Mouse (Mus musculus) erythroid progenitor cell, adult 5-6 weeks (primary cell): ENCODE results near the gene Olfr1137. TPM values are rescaled to one million over a fixed set of nuclear protein-coding genes. Genes with fewer than 3 reads are reported as not detected.

Experiments used
- ATAC-seq: replicated peaks from 2 replicates; pipeline ENCODE4 v1.8.0; 2016; ENCODE audit warnings: moderate number of reproducible peaks, mild to moderate bottlenecking, moderate TSS enrichment, inconsistent platforms; ENCODE audit not compliant: poor library complexity, low FRiP score, severe bottlenecking
- total RNA-seq, 2 experiments: library from RNA; stranded (forward) in 1 of 2; stranded (reverse) in 1 of 2; fragments of 150-400 nt in 1 of 2; fragments of 186-747, 209-891 nt in 1 of 2; gene quantifications; 2 replicates each; pipeline versions ENCODE4 v1.2.3 to v1.2.4; 2015 to 2017; ENCODE audit warnings: low replicate concordance in 2 of 2

Olfr1137 gene
- total RNA-seq (2015; ENCODE audit: low replicate concordance), result not detected in 2 replicates
- total RNA-seq (2017; ENCODE audit: low replicate concordance), result not detected in 2 replicates

- ATAC-seq, result no peak
Measured at GRCm38 (mm10) chr2:87713079-87713478, at the start of gene Olfr1137. TSS of gene Olfr1137 (minus strand) at chr2:87713179.

- no peak for ATAC-seq
Measured at GRCm38 (mm10) chr2:87753891-87754290, 40.9 kb upstream of the Olfr1137 start, which contains the start of gene Olfr1141. TSS of gene Olfr1141 (minus strand) at chr2:87753991.

- no peak for ATAC-seq
Measured at GRCm38 (mm10) chr2:87743452-87743851, 30.5 kb upstream of the Olfr1137 start, which contains the start of gene Olfr1140. TSS of gene Olfr1140 (plus strand) at chr2:87743752.

- ATAC-seq, result no peak
Measured at GRCm38 (mm10) chr2:87739878-87740277, 26.9 kb upstream of the Olfr1137 start, which contains the start of gene Olfr1138. TSS of gene Olfr1138 (minus strand) at chr2:87739978.

- no peak for ATAC-seq
Measured at GRCm38 (mm10) chr2:87693847-87694246, 19.1 kb downstream of the Olfr1137 start, which contains the start of gene Olfr1136. TSS of gene Olfr1136 (minus strand) at chr2:87693947.

- ATAC-seq, result no peak
Measured at GRCm38 (mm10) chr2:87673564-87673963, 39.4 kb downstream of the Olfr1137 start, which contains the start of gene Olfr1135. TSS of gene Olfr1135 (minus strand) at chr2:87673664.

Other genes with a start within 250 kb of the Olfr1137 start
- not detected in 2 replicates for gene Pramel7, start 216.1 kb downstream of the Olfr1137 start, total RNA-seq (2015; ENCODE audit: low replicate concordance)
- not detected in 2 replicates for gene Pramel7, start 216.1 kb downstream of the Olfr1137 start, total RNA-seq (2017; ENCODE audit: low replicate concordance)
- not detected in 2 replicates for gene Pramel6, start 206.6 kb downstream of the Olfr1137 start, total RNA-seq (2015; ENCODE audit: low replicate concordance)
- gene Pramel6, start 206.6 kb downstream of the Olfr1137 start, total RNA-seq (2017; ENCODE audit: low replicate concordance), result not detected in 2 replicates
- gene Olfr153, start 181.4 kb downstream of the Olfr1137 start, total RNA-seq (2015; ENCODE audit: low replicate concordance), result not detected in 2 replicates
- gene Olfr153, start 181.4 kb downstream of the Olfr1137 start, total RNA-seq (2017; ENCODE audit: low replicate concordance), result not detected in 2 replicates
- not detected in 2 replicates for gene Olfr1128, start 167.6 kb downstream of the Olfr1137 start, total RNA-seq (2015; ENCODE audit: low replicate concordance)
- gene Olfr1128, start 167.6 kb downstream of the Olfr1137 start, total RNA-seq (2017; ENCODE audit: low replicate concordance), result not detected in 2 replicates
- not detected in 2 replicates for gene Olfr1129, start 139.3 kb downstream of the Olfr1137 start, total RNA-seq (2015; ENCODE audit: low replicate concordance)
- gene Olfr1129, start 139.3 kb downstream of the Olfr1137 start, total RNA-seq (2017; ENCODE audit: low replicate concordance), result not detected in 2 replicates
- not detected in 2 replicates for gene Olfr1130, start 107.0 kb downstream of the Olfr1137 start, total RNA-seq (2015; ENCODE audit: low replicate concordance)
- not detected in 2 replicates for gene Olfr1130, start 107.0 kb downstream of the Olfr1137 start, total RNA-seq (2017; ENCODE audit: low replicate concordance)
- not detected in 2 replicates for gene Olfr1131, start 86.1 kb downstream of the Olfr1137 start, total RNA-seq (2015; ENCODE audit: low replicate concordance)
- gene Olfr1131, start 86.1 kb downstream of the Olfr1137 start, total RNA-seq (2017; ENCODE audit: low replicate concordance), result not detected in 2 replicates
- not detected in 2 replicates for gene Olfr1132, start 75.6 kb downstream of the Olfr1137 start, total RNA-seq (2015; ENCODE audit: low replicate concordance)
- not detected in 2 replicates for gene Olfr1132, start 75.6 kb downstream of the Olfr1137 start, total RNA-seq (2017; ENCODE audit: low replicate concordance)
- not detected in 2 replicates for gene Olfr1133, start 65.8 kb downstream of the Olfr1137 start, total RNA-seq (2015; ENCODE audit: low replicate concordance)
- gene Olfr1133, start 65.8 kb downstream of the Olfr1137 start, total RNA-seq (2017; ENCODE audit: low replicate concordance), result not detected in 2 replicates
- not detected in 2 replicates for gene Olfr1134, start 54.7 kb downstream of the Olfr1137 start, total RNA-seq (2015; ENCODE audit: low replicate concordance)
- gene Olfr1134, start 54.7 kb downstream of the Olfr1137 start, total RNA-seq (2017; ENCODE audit: low replicate concordance), result not detected in 2 replicates
- not detected in 2 replicates for gene Olfr1135, start 39.5 kb downstream of the Olfr1137 start, total RNA-seq (2015; ENCODE audit: low replicate concordance)
- gene Olfr1135, start 39.5 kb downstream of the Olfr1137 start, total RNA-seq (2017; ENCODE audit: low replicate concordance), result not detected in 2 replicates
- gene Olfr1136, start 19.2 kb downstream of the Olfr1137 start, total RNA-seq (2015; ENCODE audit: low replicate concordance), result not detected in 2 replicates
- gene Olfr1136, start 19.2 kb downstream of the Olfr1137 start, total RNA-seq (2017; ENCODE audit: low replicate concordance), result not detected in 2 replicates
- not detected in 2 replicates for gene Olfr1138, start 26.8 kb upstream of the Olfr1137 start, total RNA-seq (2015; ENCODE audit: low replicate concordance)
- gene Olfr1138, start 26.8 kb upstream of the Olfr1137 start, total RNA-seq (2017; ENCODE audit: low replicate concordance), result not detected in 2 replicates
- gene Olfr1140, start 30.6 kb upstream of the Olfr1137 start, total RNA-seq (2015; ENCODE audit: low replicate concordance), result not detected in 2 replicates
- not detected in 2 replicates for gene Olfr1140, start 30.6 kb upstream of the Olfr1137 start, total RNA-seq (2017; ENCODE audit: low replicate concordance)
- not detected in 2 replicates for gene Olfr1141, start 40.8 kb upstream of the Olfr1137 start, total RNA-seq (2015; ENCODE audit: low replicate concordance)
- gene Olfr1141, start 40.8 kb upstream of the Olfr1137 start, total RNA-seq (2017; ENCODE audit: low replicate concordance), result not detected in 2 replicates
- gene Olfr152, start 66.3 kb upstream of the Olfr1137 start, total RNA-seq (2015; ENCODE audit: low replicate concordance), result not detected in 2 replicates
- gene Olfr152, start 66.3 kb upstream of the Olfr1137 start, total RNA-seq (2017; ENCODE audit: low replicate concordance), result not detected in 2 replicates
- gene Olfr1143, start 87.4 kb upstream of the Olfr1137 start, total RNA-seq (2015; ENCODE audit: low replicate concordance), result not detected in 2 replicates
- gene Olfr1143, start 87.4 kb upstream of the Olfr1137 start, total RNA-seq (2017; ENCODE audit: low replicate concordance), result not detected in 2 replicates
- not detected in 2 replicates for gene Olfr1145, start 96.6 kb upstream of the Olfr1137 start, total RNA-seq (2015; ENCODE audit: low replicate concordance)
- gene Olfr1145, start 96.6 kb upstream of the Olfr1137 start, total RNA-seq (2017; ENCODE audit: low replicate concordance), result not detected in 2 replicates
- not detected in 2 replicates for gene Olfr1148, start 117.4 kb upstream of the Olfr1137 start, total RNA-seq (2015; ENCODE audit: low replicate concordance)
- gene Olfr1148, start 117.4 kb upstream of the Olfr1137 start, total RNA-seq (2017; ENCODE audit: low replicate concordance), result not detected in 2 replicates
- gene Olfr1150-ps1, start 130.8 kb upstream of the Olfr1137 start, total RNA-seq (2015; ENCODE audit: low replicate concordance), result not detected in 2 replicates
- not detected in 2 replicates for gene Olfr1150-ps1, start 130.8 kb upstream of the Olfr1137 start, total RNA-seq (2017; ENCODE audit: low replicate concordance)
- gene Olfr1151, start 142.7 kb upstream of the Olfr1137 start, total RNA-seq (2015; ENCODE audit: low replicate concordance), result not detected in 2 replicates
- not detected in 2 replicates for gene Olfr1151, start 142.7 kb upstream of the Olfr1137 start, total RNA-seq (2017; ENCODE audit: low replicate concordance)
- gene Olfr1152, start 153.3 kb upstream of the Olfr1137 start, total RNA-seq (2015; ENCODE audit: low replicate concordance), result not detected in 2 replicates
- gene Olfr1152, start 153.3 kb upstream of the Olfr1137 start, total RNA-seq (2017; ENCODE audit: low replicate concordance), result not detected in 2 replicates
- not detected in 2 replicates for gene Olfr1153, start 181.8 kb upstream of the Olfr1137 start, total RNA-seq (2015; ENCODE audit: low replicate concordance)
- gene Olfr1153, start 181.8 kb upstream of the Olfr1137 start, total RNA-seq (2017; ENCODE audit: low replicate concordance), result not detected in 2 replicates
- gene Olfr1154, start 192.0 kb upstream of the Olfr1137 start, total RNA-seq (2015; ENCODE audit: low replicate concordance), result not detected in 2 replicates
- not detected in 2 replicates for gene Olfr1154, start 192.0 kb upstream of the Olfr1137 start, total RNA-seq (2017; ENCODE audit: low replicate concordance)
- gene Olfr1155, start 232.0 kb upstream of the Olfr1137 start, total RNA-seq (2015; ENCODE audit: low replicate concordance), result not detected in 2 replicates
- not detected in 2 replicates for gene Olfr1155, start 232.0 kb upstream of the Olfr1137 start, total RNA-seq (2017; ENCODE audit: low replicate concordance)
- not detected in 2 replicates for gene Olfr1156, start 239.9 kb upstream of the Olfr1137 start, total RNA-seq (2015; ENCODE audit: low replicate concordance)
- not detected in 2 replicates for gene Olfr1156, start 239.9 kb upstream of the Olfr1137 start, total RNA-seq (2017; ENCODE audit: low replicate concordance)